Mouse (Mus musculus): Measurements from ENCODE around the gene Dmbt1.
"Not testable (repeated sequence)": the region's sequence is repeated elsewhere in the genome, so short reads cannot be mapped to it uniquely, and the experiment has no call there.

Dmbt1 gene

DNA sequence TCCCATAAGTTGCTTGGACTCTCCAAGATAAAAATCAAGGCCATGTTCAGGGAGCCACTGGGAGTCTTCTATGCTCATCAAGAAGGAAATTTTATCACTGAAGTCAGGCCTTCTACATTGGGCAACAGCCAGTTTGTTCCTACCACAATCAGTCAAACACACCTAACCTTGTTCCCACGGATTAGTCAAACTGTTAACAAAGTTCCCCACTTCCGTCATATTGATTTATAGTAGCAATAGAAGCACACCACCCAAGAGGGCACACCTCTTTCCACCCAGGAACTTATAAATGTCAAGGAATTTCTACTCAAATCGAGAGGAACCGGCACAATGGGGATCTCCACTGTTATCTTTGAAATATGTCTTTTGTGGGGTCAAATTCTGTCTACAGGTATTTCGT lies at the start of gene Dmbt1:
TSS of gene Dmbt1 (plus strand) at position 299 of the 400 bp plus-strand sequence.
- DNase-seq = no peak

DNA sequence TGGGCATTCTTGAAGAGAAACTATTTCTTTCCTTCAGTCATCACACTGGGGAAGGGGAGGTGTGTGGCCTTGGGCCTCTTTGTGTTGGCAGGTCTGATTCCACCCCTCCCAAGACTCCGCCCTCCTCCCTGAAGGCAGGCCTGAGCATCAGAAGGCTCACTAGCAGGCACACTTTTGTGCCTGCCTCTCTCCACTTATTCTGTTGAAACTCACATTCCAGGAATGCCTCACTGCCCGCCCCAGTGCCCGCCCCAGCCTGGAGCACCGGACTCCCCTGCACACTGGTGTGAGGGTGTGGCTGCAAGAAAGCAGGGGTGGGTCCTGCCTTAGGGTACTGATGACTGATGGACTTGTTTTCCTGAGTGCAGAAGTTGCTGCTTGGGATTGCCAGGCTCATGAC lies 49.5 kb upstream of the Dmbt1 start:
- peak; percentile 35 for DNase-seq

DNA sequence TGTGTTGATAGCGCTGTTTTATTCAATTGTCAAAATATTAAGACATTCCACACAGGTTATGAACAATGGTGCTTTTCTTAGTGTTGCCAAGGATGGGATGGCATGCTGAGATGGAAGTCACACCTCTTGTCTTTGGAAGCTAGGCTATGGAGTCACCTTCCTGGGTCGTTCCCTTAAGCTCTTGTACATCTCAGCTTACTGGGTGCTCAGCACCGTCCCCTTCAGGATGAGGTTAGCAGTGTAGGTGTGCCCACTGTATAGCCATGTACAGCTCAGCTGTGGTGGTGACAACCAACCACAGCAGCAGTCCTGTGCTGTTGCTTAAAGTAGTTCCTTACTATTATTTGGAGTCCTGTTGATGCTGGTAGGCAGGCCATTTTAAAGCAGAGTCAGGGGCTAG lies 49.0 kb upstream of the Dmbt1 start:
- no peak for DNase-seq

DNA sequence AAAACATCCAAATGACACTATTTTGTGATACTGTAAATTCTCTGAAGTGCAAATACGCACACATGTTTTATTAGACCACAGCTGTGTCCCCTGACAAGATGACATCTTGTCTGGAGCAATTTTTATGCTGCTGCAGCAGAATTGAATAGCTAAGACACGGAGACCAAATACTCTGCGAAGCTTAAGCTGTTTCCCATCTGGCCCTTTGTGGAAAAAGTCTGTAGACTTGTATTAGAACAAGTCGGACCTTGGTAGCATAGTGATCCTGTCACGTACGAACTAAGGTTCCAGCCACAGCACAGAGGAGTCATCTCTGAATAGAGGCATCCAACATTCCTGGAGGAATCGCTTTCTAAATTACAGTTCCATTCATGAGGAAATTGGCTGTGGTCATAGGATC lies 47.6 kb upstream of the Dmbt1 start:
- DNase-seq = no peak

DNA sequence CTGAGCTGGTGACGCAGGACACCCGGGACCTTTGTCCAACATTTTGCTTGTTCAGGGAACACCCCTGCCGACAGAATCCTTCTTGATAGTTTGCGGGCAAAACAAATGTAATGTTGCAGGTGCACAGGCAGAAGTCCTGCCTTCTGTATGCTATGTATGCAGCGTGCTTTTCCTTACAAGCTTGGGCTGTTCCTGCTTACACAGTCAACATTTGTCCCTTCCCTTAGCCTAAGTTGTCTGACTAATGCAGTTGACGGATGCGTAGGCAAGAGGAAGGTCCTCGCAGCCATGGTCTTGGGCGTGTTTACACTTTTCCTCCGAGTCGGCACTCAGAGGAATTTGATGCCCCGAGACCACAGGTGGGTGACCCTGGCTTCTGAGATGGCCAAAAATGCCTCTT lies 46.7 kb upstream of the Dmbt1 start:
- no peak for DNase-seq

DNA sequence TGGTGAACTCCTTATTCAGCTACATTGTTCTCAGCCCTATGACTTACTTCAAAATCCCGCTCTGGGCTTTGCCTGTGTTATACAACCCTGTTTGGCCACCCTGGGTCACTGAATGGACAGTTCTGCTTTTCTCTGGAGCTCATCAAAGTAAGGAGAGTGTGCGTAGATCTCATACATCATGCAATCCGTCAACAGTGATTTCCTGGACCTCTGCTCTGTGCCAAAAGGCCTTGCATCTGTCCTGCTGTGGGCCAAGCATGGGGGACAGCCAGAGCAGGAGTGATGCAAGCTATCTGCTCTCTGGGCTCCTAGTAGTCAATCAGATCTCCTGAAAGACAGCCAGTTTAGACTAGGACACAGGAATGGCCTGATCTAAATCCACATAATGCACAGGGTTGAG lies 46.1 kb upstream of the Dmbt1 start:
- DNase-seq = no peak

DNA sequence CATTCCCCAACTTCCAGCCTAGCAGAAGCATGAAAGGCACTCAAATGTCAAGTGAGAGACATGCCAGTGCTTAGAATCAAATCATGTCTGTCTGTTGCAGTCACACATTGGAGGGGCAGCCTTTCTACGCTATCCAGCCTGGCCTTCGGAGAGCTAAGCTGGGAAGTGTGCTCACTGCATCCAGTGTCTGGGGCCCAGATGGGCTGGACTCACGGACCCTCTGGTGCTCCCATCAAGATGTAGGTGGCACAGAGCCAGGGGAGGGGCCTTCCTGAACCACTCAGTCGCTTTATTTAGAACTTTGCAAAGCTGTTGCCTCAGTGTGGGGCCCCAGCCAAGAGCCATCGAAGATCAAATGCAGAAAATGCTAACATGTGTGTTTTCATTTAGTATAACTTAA lies 43.7 kb upstream of the Dmbt1 start:
- no peak for DNase-seq

DNA sequence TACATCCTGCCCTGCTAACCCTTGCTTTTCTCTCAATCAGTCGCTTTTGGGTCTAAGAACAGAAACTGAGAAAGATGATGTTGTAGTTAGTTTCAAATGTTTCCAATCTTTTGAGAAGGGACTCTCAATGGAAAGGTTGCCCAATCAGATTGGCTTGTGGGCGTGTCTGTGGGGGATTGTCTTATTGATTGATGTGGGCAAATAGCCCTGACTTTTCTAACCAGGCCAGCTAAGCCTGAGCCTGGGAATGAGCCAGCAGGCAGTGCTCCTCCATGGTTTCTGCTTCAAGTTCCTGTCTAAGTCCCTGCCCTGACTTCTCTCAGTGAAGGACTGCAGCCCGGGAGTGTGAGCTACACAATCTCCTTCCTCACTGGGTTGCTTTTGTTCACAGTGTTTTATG lies 42.5 kb upstream of the Dmbt1 start:
- DNase-seq = no peak

DNA sequence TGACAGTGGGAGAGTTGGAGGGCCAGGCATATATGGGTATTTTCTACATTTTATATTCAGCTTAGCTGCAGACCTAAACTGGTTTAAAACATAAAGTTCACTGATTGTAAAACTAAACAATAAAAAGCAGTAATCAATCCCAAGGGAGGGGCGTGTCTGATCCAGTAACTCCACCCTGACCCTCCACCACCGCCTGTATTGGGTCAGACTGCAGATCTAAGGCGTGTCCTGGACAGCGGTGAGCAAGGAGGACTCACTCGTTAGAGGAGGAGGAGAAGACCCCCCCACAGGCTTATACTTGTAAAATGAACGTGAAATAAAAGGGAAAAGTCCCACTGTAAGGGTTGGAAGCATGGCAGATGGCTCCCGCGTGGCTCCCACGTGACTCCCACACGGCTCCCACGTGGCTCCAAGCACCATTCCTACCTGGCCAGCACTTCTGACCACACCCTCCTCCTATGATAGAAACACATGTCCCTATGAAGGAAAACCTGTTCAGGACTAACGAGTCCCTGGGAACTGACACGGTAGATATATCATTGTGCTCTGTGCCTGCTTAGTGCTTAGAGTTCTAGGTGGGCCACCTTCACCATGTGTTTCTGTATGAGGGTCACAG lies 40.6 kb upstream of the Dmbt1 start:
- DNase-seq = no peak

DNA sequence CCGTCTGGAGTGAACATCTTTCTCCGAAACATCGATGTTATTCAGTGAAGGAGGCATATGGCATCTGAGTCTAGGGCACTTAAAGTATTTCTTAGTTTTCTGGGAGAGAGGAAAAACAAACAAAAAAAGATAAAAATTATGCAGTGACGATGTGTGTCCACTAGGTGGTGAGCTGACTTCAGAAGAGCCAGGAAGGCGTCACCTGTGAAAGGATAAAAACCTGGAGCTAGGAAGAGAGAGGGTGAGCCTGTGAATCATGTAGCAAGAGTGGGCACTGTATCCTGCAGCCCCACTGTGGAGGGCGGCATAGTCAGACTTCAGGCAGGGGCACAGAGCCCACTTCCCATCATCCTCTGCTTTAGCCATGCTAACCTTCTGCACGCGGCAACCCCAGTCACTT lies 37.9 kb upstream of the Dmbt1 start:
- DNase-seq = no peak

DNA sequence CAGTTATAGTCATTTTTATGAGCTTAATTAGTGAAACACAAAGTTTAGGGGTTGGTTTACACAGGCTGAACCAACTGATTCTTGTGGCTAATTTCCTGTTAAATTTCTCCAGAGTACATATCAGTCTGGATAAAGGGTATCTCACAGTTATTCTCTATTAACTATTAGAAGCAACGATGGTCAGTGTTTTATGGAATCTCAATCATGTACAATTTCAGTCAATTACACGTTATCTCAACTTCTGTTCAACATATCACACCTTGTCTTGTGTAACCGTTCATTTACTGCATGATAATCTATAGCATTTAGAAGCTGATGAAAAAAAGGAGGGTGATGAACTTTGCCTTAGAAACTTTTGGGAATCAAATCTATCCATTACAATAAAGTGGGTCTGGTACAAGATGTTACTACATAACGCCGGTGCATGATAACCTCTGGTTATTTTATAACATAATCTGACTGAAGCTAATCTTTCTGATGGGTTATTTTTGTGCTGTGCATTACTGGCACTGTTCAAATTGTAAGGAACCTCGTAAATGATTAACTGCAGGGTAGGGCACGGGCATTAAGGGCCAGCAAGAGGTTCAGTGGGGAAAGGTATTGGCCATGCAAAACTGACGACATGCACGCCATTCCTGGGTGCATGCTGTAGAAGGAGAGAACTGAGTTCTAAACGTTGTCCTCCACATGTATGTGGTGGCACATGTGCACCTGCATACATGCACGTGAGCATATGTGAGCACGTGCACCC lies 29.7 kb upstream of the Dmbt1 start:
- no peak for DNase-seq

DNA sequence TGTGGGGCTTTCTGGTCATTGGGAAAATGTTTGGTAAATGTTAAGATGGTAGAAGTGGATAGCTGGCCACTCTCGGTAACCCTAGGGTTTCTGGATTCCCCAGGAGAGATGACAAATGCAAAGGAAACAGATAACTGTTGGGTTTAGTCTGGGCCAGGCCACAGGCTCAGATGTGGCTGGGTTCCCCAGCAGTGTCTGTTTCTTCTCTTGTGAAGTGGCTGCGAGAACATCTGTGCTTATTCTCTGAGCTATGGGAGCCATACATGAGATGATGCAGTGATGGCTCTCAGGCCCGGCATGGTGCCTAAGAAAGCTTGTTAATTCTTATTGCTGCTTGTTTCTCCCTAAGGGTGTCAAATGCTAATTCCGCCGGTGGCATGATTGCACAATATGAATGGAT lies 27.8 kb upstream of the Dmbt1 start:
- peak; percentile 65 for DNase-seq

DNA sequence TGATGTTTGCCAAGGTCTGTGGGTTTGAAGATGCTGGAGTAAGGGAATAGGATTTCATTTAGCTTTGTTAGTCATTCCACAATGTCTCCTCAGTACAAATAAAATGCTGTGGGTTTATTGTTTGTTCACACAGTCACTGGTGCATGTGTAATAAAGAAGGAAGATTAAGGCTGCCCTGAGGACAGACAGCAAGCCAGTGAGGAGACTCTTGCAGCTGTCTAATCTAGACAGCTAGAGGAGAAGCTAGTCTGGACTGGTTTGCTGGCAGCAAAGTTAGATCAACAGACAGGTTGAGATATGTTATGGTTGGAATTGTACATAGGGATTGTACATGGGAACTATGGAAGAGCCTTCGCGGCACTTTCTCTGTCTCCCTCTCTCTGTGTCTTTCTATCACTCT lies 24.6 kb upstream of the Dmbt1 start:
- DNase-seq = no peak

DNA sequence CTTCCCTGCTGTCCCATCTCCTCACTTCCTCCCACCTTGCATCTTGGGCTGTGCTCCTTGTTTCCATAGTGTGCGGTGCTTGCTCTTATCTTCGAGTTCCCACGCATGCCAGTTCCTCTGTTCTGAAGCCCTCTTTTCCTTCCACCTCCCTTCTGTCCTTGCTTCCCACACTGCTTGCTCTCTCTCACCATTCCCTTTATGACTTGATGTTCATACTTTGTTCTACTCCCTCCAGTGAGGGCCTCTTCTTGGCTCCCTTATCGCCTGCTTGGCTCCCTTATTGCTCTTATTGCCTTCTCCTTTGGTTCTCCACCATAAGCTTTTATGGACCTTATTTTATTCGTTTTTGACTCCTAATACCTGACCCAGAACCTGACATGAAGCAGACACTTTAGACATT lies 22.7 kb upstream of the Dmbt1 start:
- no peak for DNase-seq

DNA sequence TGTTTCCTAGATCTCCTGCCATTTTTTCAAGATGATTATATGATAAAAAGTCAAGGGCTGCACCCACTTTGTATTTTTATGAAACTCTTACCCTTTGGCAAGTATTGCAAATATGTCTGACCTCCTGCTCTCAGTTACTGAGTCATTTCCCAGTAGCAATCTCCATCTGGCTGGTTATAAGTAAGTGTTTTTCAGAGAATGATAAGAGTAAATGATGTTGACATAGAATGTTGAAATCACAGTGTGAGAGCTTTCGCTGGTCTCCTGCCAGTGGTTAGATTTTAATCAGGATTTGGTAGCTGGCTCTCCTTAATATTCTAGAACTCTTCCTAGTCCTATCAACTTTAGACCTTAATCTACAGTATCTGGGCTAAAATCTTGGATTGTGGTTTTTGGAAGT lies 20.0 kb upstream of the Dmbt1 start:
- DNase-seq = no peak

DNA sequence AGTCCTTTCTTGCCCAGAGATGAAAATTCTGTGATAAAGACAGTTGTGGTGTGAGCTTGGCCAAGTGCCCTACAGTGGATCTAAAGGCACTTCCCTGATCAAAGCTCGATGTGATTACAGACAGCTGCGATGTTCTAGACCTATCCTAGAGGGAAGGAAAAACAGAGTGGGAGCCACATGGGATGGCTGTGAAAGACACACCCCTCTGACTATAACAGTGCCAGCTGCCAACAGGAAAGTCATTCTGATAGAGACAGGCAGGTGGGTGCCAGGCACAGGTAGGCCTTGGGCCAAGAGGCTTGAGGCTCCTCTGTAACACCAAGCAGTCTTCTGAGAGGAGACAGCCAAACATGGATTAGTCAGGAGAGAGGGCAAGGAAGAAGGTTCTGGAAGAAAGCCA lies 12.7 kb upstream of the Dmbt1 start:
- no peak for DNase-seq

DNA sequence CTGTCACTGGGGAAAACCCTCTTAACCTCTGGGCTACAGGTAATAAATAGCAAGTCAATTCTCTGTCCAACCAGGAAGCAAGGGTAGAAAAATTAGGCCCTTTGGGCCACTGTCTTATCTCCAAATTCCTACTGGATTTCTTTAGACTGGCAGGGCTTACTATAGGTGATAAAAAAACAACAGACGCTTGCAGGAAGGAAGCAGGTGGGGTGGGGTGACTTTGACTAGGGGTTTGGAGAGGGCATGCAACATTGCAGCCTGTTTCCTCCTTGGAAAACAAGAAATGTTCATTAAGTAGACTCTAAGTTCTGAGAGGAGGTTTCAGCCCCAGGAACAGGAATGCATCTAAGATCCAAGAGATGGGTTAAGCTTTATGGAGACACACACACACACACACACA lies 7.0 kb upstream of the Dmbt1 start:
- no peak for DNase-seq

DNA sequence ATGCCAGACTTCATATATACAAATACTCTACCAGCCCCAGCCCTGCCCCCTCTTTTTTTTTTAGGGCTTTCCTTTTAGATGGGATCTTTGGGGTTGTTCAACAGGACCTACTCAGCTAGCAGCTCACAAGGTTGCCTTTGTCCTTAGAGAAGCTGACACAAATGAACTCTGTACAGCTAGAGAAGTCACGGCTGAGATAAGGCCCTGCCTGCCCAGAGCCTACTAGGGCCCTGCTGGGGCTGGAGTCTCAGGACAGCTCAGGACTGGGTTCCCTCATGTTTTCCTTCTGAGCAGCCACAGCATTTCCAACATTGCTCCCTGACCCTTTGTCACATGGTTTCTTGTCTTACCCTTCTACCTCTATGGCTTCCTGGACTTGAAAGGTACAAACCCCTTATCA lies 4.3 kb upstream of the Dmbt1 start:
- no peak for DNase-seq

DNA sequence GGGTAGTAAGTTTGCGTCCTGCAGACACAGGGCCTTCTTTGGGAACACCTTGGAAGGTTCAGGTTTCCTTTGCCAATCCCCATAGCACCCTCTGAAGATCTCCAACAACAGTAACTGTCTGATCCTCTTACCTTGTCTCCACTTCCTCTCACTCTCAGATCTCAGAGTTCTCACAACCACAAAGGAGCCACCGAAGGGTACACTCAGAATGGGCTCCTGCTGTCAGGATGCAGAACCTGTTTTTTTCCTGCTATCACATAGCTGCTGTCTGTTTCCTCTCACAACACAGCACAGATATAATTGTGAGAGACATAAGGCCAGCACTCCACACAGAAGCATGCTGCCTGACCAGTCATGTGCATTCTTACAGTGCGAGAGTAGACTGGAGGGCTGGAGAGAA lies 4.5 kb downstream of the Dmbt1 start:
- peak; percentile 37 for DNase-seq

DNA sequence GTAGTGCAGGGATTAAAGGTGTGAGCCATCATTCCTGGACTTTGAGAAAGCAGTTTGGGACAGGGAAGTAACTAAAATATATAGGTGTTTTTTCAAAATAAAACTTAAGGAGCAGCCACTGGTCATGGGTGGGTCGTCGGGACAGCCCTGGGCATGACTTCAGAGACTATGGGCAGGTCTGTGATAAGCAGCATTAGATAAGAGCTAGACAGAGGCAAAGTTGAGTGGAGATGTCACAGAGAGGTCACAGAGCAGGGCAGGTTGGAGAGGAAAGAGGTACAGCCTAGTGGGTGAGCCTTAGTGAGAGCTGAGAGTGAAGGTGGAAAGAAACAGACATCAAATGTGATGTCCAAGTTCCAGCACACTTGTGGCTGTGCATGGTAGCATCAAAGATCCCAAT lies 5.2 kb downstream of the Dmbt1 start:
- DNase-seq = no peak

DNA sequence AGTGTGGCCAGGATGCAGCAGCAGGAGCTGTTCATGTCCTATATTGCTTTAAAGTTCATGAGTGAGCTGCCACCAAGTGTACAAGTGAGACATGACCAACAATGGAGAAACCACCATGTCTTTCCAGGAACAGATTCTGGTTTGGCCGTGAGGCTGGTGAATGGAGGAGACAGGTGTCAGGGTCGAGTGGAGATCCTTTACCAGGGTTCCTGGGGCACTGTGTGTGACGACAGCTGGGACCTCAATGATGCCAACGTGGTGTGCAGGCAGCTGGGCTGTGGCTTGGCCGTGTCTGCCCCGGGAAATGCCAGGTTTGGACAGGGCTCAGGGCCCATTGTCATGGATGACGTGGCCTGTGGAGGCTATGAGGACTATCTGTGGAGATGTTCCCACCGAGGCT lies 8.9 kb downstream of the Dmbt1 start:
- not testable (repeated sequence) for DNase-seq

DNA sequence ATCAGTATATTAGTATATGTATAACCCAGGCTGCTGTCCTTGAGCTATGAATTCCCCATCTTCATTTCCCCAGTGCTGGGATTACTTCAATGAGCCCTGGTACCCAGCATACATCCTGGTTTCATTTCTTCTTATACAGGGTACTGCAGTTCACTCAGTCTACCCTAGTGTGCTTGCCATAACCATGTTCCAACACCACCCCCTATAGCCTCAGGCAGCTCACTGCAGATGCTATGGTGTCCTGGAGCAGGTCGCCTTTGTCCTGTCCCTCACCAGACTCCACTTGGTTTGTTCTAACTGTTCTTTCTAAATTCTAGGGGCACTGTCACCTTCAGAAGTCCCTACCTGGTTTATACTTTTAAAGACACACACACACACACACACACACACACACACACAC lies 10.8 kb downstream of the Dmbt1 start:
- no peak for DNase-seq

DNA sequence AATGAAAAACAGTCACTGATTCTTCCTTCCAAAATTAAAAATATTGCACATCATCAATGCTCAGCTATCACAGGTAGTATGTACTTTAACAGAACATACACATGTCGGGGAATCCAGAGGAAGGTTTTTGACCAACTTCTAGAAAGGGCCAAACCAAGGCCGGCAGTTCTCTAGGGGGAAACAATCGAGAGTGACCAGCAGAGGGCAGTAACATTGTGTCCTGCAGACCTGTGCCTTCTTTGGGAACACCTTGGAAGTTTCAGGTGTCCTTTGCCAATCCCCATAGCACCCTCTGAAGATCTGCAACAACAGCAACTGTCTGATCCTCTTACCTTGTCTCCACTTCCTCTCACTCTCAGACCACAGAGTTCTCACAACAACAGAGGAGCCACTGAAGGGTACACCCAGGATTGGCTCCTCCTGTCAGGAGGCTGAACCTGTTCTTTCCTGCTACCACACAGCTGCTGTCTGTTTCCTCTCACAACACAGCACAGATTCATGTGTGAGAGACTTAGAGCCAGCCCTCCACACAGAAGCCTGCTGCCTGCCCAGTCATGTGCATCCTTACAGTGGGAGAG lies 13.5 kb downstream of the Dmbt1 start:
- peak; percentile 46 for DNase-seq

DNA sequence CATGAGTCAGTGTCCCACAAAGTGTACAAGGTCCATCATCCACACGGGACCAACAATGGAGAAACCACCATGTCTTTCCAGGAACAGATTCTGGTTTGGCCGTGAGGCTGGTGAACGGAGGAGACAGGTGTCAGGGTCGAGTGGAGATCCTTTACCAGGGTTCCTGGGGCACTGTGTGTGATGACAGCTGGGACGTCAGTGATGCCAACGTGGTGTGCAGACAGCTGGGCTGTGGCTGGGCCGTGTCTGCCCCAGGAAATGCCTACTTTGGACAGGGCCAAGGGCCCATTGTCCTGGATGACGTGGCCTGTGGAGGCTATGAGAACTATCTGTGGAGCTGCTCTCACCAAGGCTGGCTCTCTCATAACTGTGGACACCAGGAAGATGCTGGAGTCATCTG lies 18.0 kb downstream of the Dmbt1 start:
- DNase-seq = not testable (repeated sequence)
